Mouse (Mus musculus) CH12.LX (cell line): Measurements from ENCODE around the gene Tusc2. TPM values are rescaled to one million over a fixed set of nuclear protein-coding genes. Genes with fewer than 3 reads are reported as not detected.

Experiments
- DNase-seq: peaks from one replicate; pipeline ENCODE4 v3.0.0-alpha.2; 2013; ENCODE audit errors: extremely low read depth
- H3K27ac ChIP-seq: 2 replicates; pipeline ENCODE4 v1.5.1; 2012; ENCODE audit warnings: low read depth, mild to moderate bottlenecking, control low read depth, moderate library complexity; ENCODE audit not compliant: insufficient read depth
- H3K27me3 ChIP-seq: replicated peaks from 2 replicates; pipeline ENCODE3; 2012; ENCODE audit warnings: inconsistent platforms
- H3K36me3 ChIP-seq, 2 experiments: replicated peaks in 1 of 2; 2 replicates each; pipeline versions ENCODE3 to v1.6.1; 2012; ENCODE audit warnings: inconsistent platforms in 1 of 2, low read length in 1 of 2, mild to moderate bottlenecking in 1 of 2, mixed read lengths in 1 of 2, moderate library complexity in 1 of 2; ENCODE audit not compliant: control insufficient read depth in 1 of 2, insufficient read depth in 1 of 2
- H3K4me1 ChIP-seq, 2 experiments: 2 replicates each; pipeline ENCODE4 v1.6.1; 2012; ENCODE audit warnings: inconsistent platforms in 1 of 2, moderate library complexity in 1 of 2; ENCODE audit not compliant: insufficient read depth in 2 of 2, control insufficient read depth in 1 of 2
- H3K4me2 ChIP-seq: 2 replicates; pipeline ENCODE4 v1.6.1; 2012; ENCODE audit warnings: low read depth, mild to moderate bottlenecking, control low read depth; ENCODE audit not compliant: poor library complexity, insufficient read depth, severe bottlenecking
- H3K4me3 ChIP-seq, 3 experiments: fragments of 150-350 bp in 1 of 3; sonication (generic) in 1 of 3; replicated peaks in 1 of 3; 2 replicates each; pipeline versions ENCODE3 to v1.5.1; 2011 to 2012; ENCODE audit warnings: low read depth in 2 of 3, low read length in 2 of 3, mild to moderate bottlenecking in 2 of 3, moderate library complexity in 2 of 3, control low read depth in 1 of 3, improper control_type of control experiment in 1 of 3, inconsistent platforms in 1 of 3, mixed read lengths in 1 of 3; ENCODE audit not compliant: poor library complexity in 1 of 3
- H3K79me2 ChIP-seq: replicated peaks from 2 replicates; pipeline ENCODE4 v1.6.1; 2012; ENCODE audit warnings: mild to moderate bottlenecking, moderate library complexity; ENCODE audit not compliant: control insufficient read depth, poor library complexity, insufficient read depth, severe bottlenecking; ENCODE audit errors: extremely low read depth
- H3K9ac ChIP-seq: 2 replicates; pipeline ENCODE4 v1.6.1; 2012; ENCODE audit warnings: low read depth, mild to moderate bottlenecking, control low read depth, moderate library complexity; ENCODE audit not compliant: insufficient read depth
- H3K9me3 ChIP-seq: replicated peaks from 2 replicates; pipeline ENCODE3; 2012; ENCODE audit warnings: low read length, inconsistent platforms, mixed read lengths
- E2F4 ChIP-seq: IDR thresholded peaks from 2 replicates; pipeline ENCODE4 v1.6.1; 2011; ENCODE audit warnings: low read depth, low read length, improper control_type of control experiment; ENCODE audit not compliant: insufficient replicate concordance
- EP300 ChIP-seq: IDR thresholded peaks from 2 replicates; pipeline ENCODE4 v1.6.1; 2011; ENCODE audit warnings: low read length, improper control_type of control experiment
- ETS1 ChIP-seq: conservative IDR thresholded peaks from 2 replicates; pipeline ENCODE4 v1.6.1; 2012; ENCODE audit warnings: low read depth, mild to moderate bottlenecking, inconsistent platforms, low read length, improper control_type of control experiment, moderate library complexity
- MAFK ChIP-seq: IDR thresholded peaks from 2 replicates; pipeline ENCODE4 v1.6.1; 2011; ENCODE audit warnings: low read length, improper control_type of control experiment; ENCODE audit not compliant: insufficient replicate concordance
- MAZ ChIP-seq: IDR thresholded peaks from 2 replicates; pipeline ENCODE4 v1.6.1; 2012; ENCODE audit warnings: low read depth, mild to moderate bottlenecking, inconsistent platforms, low read length, improper control_type of control experiment, moderate library complexity
- MYC ChIP-seq: IDR thresholded peaks from 2 replicates; pipeline ENCODE4 v1.6.1; 2011; ENCODE audit warnings: low read depth, mild to moderate bottlenecking, improper control_type of control experiment, low read length
- NELFE ChIP-seq: IDR thresholded peaks from 2 replicates; pipeline ENCODE4 v1.6.1; 2011; ENCODE audit warnings: low read depth, low read length, improper control_type of control experiment
- POLR2AphosphoS2 ChIP-seq: IDR thresholded peaks from 2 replicates; pipeline ENCODE4 v1.6.1; 2011; ENCODE audit warnings: low read depth, low read length, improper control_type of control experiment
- RCOR1 ChIP-seq: conservative IDR thresholded peaks from 2 replicates; pipeline ENCODE4 v1.6.1; 2012; ENCODE audit warnings: low read depth, mild to moderate bottlenecking, inconsistent platforms, low read length, improper control_type of control experiment
- USF2 ChIP-seq: conservative IDR thresholded peaks from 2 replicates; pipeline ENCODE4 v1.6.1; 2011; ENCODE audit warnings: low read depth, low read length, improper control_type of control experiment
- ZMIZ1 ChIP-seq: IDR thresholded peaks from 2 replicates; pipeline ENCODE4 v1.6.1; 2012; ENCODE audit warnings: low read depth, mild to moderate bottlenecking, inconsistent platforms, low read length, improper control_type of control experiment
- ZNF384 ChIP-seq: IDR thresholded peaks from 2 replicates; pipeline ENCODE4 v1.6.1; 2012; ENCODE audit warnings: low read depth, low read length, improper control_type of control experiment, inconsistent platforms
- dilution Hi-C: fragments of 300-500 bp; cut with MboI; formaldehyde crosslinking; loops from 2 replicates; pipeline ENCODE4 v1.14.3; 2020; ENCODE audit warnings: low sequenced_read_pairs; ENCODE audit not compliant: extremely low pct_unique_long_range_greater_than_20kb, extremely low pct_ligation_motif_present
- in situ Hi-C: fragments of 300-500 bp; cut with MboI; formaldehyde crosslinking; loops from 3 replicates; pipeline ENCODE4 v1.14.3; 2019; ENCODE audit warnings: low sequenced_read_pairs, low pct_ligation_motif_present, low pct_unique_long_range_greater_than_20kb, mixed read lengths
- polyA plus RNA-seq: library from polyadenylated mRNA; unstranded; fragments of >175 nt; gene quantifications from 2 replicates; pipeline ENCODE4 v1.2.1, GENCODE M21; 2012; ENCODE audit warnings: low read depth; ENCODE audit not compliant: insufficient read length
- total RNA-seq, 2 experiments: library from RNA; depleted of rRNA; stranded (reverse); fragments of 300-350 nt in 1 of 2; fragments of >200 nt in 1 of 2; gene quantifications; 2 replicates each; pipeline ENCODE4 v1.2.3; 2012 to 2014

Gene Tusc2
- total and polyA plus RNA-seq, 3 experiments: 23.0 to 39.2 (median 33.3) TPM

DNA sequence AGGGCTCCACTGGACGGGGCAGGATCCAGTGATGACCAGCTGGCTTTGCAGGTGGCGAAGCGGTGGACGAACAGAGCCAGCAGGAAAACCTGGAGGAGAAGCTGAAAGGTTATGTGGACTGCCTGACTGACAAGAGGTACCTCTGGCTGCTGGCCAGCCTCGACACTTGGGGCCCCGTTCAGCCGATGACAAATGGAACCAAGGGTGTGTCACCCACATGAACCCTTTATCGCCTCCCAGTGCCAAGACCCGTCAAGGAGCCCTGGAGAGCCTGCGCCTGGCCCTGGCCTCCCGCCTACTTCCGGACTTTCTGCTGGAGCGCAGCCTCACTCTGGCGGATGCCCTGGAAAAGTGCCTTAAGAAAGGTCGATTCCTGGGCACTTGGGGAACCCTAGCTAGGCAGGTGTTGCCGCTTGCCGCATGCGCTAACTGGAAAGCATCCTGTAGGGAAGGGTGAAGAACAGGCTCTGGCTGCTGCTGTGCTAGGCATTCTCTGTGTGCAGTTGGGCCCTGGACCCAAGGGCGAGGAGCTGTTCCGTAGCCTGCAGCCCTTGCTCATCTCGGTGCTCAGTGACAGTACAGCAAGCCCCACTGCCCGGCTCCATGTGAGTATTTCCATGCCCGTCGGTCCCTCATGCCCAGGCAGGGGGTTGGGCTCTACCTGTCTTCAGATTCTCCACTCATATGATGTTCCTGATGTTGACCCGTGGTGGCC lies 27.2 kb downstream of the Tusc2 start:
- H3K36me3 ChIP-seq: peaks cover 44 to 66% of the 10 kb centered on the region in 2 experiments

DNA sequence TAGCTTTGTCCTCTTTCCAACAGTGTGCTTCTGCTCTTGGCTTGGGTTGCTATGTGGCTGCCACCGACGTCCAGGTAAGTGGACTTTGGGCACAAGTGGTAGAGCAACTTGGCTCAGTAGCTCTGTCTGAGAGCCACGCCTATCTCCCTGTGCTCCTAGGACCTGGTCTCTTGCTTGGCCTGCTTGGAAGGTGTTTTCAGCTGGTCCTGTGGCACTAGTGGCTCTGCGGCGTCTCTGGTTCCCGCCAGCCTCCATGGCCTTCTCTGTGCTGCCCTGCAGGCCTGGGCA lies 27.7 kb downstream of the Tusc2 start:
- in situ Hi-C loops (no loop called here), dilution Hi-C loops (no loop called here)
- no peak overlapping the region for H3K27ac ChIP-seq
- H3K4me1 ChIP-seq: peaks cover 8 to 22% of the 10 kb centered on the region in 2 experiments
- no peak for DNase-seq
- peaks cover 18% of the 10 kb centered on the region for H3K79me2 ChIP-seq
- H3K4me3 ChIP-seq: no peak overlapping the region
- H3K9ac ChIP-seq: no peak overlapping the region
- TF ChIP-seq USF2: no peak
- TF ChIP-seq ETS1: no peak
- TF ChIP-seq E2F4: no peak
- TF ChIP-seq ZMIZ1: no peak
- TF ChIP-seq NELFE: no peak
- no peak for TF ChIP-seq MAZ
- TF ChIP-seq MYC: no peak
- no peak for TF ChIP-seq POLR2AphosphoS2
- no peak for TF ChIP-seq EP300
- H3K4me2 ChIP-seq: no peak overlapping the region
- peaks cover 44 to 68% of the 10 kb centered on the region in 2 experiments for H3K36me3 ChIP-seq
- no peaks in the 10 kb centered on the region for H3K27me3 ChIP-seq
- no peaks in the 10 kb centered on the region for H3K9me3 ChIP-seq

More for the DNA sequence above, 27.2 kb downstream of the Tusc2 start:
- Histone ChIP-seq H3K4me1 (peaks cover 8 to 22% of the 10 kb centered on the region in 2 experiments), H3K4me3 (no peak overlapping the region), H3K27me3 (no peaks in the 10 kb centered on the region)
- no peak for DNase-seq
- TF ChIP-seq RCOR1 (no peak), ZNF384 (no peak), MYC (no peak), POLR2AphosphoS2 (no peak), MAFK (no peak), NELFE (no peak), MAZ (no peak)
- TF ChIP-seq, all 38 proteins: peak for 0
- Histone ChIP-seq H3K4me2 (no peak overlapping the region), H3K9me3 (no peaks in the 10 kb centered on the region), H3K79me2 (peaks cover 18% of the 10 kb centered on the region), H3K27ac (no peak overlapping the region), H3K9ac (no peak overlapping the region)
- in situ Hi-C loops: no loop called here
- dilution Hi-C loops: no loop called here
